Mouse (Mus musculus) cortical plate, adult 2 months (tissue): ENCODE results near the gene Rhbdf1. TPM values are rescaled to one million over a fixed set of nuclear protein-coding genes. Genes with fewer than 3 reads are reported as not detected.
A peak's percentile ranks its signal among the peaks of the same experiment; 100 is the strongest.

Source experiments
- H3K27ac ChIP-seq: fragments of 200-500 bp; 2 replicates; pipeline ENCODE4 v1.5.1; 2012; ENCODE audit warnings: low read length, control low read depth, inconsistent platforms; ENCODE audit not compliant: insufficient read depth
- H3K4me1 ChIP-seq: fragments of 200-500 bp; 2 replicates; pipeline ENCODE4 v1.6.1; 2011; ENCODE audit warnings: low read length; ENCODE audit not compliant: control insufficient read depth, insufficient read depth
- H3K4me3 ChIP-seq: fragments of 200-500 bp; 2 replicates; pipeline ENCODE4 v1.5.1; 2011; ENCODE audit warnings: mild to moderate bottlenecking, low read length, control low read depth; ENCODE audit not compliant: insufficient read depth
- CTCF ChIP-seq: fragments of 200-500 bp; IDR thresholded peaks from 2 replicates; pipeline ENCODE4 v1.5.1; 2011; ENCODE audit warnings: mild to moderate bottlenecking, control low read depth, low read length; ENCODE audit not compliant: insufficient read depth; ENCODE audit errors: extremely low read depth
- POLR2A ChIP-seq: fragments of 200-500 bp; IDR thresholded peaks from 2 replicates; pipeline ENCODE4 v1.6.1; 2011; ENCODE audit warnings: mild to moderate bottlenecking, low read length, control low read depth; ENCODE audit not compliant: insufficient read depth; ENCODE audit errors: extremely low read depth
- polyA plus RNA-seq: library from polyadenylated mRNA; depleted of rRNA; stranded (reverse); fragments of >200 nt; gene quantifications from 2 replicates; pipeline ENCODE4 v1.2.3, GENCODE M21; 2012

Gene Rhbdf1
- polyA plus RNA-seq, 1 experiment = 26.9 TPM

DNA sequence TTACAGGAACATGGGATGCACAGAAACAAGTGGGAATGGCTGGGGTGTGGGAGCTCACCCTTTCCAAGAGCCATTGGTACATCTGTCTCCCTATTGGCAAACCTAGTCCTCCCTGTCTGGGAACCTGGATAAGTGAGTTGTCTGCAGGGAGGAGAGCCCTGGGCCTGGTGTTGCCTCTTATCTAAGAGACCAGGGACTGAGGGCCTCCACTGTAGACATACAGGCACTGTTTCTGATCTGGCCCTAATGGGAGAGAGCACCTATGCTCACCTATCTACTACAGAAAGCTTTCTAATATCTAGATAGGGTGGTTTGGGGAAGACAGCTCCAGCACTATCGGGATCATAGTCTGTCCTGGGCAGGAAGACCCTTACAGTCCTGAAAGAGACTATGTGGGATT is 34.0 kb upstream of the Rhbdf1 start:
- peaks cover 3% of the 10 kb centered on the region; the same call in 1 of the 2 replicates for H3K4me1 ChIP-seq
- no peak overlapping the region for H3K4me3 ChIP-seq
- TF ChIP-seq POLR2A (no peak), CTCF (no peak)
- no peak overlapping the region for H3K27ac ChIP-seq

DNA sequence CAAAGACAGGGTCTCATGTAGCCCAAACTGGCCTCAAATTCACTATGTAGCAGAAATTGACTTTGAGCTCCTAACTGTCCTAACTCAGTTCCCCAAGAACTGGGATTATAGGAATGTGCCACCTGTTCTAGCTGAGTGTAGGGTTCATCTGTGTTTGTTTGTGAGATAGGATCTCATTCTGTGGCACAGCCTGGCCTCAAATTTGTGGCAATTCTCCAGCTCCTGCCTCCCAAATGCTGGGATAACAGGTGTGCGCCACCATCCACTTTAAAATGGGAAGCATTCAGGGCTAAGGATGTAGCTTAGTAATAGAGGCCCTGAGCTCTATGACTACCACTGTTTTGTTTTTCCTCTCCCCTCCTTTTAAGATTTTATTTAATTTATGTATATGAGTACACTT is 31.0 kb upstream of the Rhbdf1 start:
- Histone ChIP-seq H3K4me1 (peaks cover 3% of the 10 kb centered on the region; the same call in 1 of the 2 replicates), H3K27ac (no peak overlapping the region), H3K4me3 (no peak overlapping the region)
- TF ChIP-seq POLR2A = no peak
- TF ChIP-seq CTCF = no peak

DNA sequence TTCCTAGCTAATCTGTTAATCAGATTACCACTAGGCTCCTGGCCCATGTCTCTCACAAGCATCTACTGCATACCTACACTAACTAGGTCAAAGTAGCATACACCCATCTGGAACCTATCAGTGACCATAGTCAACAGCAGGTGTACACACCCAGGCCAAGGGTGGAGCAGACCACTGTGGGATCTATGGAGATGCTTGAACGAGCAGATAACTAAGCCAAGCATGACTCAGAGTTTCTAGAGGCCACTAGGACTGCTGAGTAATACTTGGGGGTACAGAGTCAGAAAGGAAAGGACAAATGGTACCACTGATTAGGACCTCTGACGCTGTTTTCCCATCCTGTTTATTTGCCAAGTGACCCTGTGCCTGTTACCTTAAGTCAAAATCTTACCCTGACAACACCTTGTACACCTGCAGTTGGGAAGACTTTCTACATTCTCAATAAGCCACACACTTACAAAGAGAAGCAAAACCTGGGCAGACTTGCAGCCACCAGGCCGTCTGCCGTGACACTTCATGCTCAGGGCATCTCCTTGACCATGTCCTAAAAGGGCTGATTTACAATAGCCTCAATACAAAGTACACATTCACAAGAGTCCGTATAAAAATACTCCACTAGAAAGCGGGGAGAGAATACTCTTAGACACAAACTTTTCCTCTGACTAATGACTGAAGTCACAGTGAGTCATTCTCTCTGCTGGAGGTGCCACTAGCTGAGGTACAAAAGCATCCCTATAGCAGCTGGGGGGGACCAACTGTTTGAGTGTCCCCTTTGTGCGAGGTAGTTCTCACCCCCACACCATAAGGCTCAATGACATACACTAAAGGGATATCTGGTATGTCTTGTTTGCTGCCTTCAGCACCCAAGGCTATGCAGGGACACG is 29.0 kb upstream of the Rhbdf1 start:
- H3K4me3 ChIP-seq = no peak overlapping the region
- H3K27ac ChIP-seq = no peak overlapping the region
- TF ChIP-seq CTCF = no peak
- no peak for TF ChIP-seq POLR2A
- H3K4me1 ChIP-seq = peaks cover 3% of the 10 kb centered on the region; the same call in 1 of the 2 replicates

DNA sequence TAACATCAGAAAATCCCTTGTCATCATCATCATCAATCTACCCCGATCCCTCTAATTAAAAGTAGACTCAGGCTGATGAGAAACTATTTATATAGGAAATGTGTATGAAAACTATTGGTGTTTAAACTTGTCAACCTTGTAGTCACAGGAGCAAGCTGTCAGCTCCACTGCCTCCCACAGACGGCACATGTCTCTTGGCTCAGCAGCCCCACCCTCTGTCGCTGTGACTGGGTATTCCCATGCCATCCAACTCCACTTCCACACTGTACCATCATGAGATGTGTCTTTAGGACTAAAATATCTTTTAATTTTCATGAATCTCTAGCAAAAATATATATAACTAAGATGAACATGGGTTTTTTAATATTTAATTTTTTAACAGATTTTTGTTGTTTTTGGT is 26.2 kb upstream of the Rhbdf1 start:
- Histone ChIP-seq H3K4me3 (no peak overlapping the region), H3K27ac (no peak overlapping the region), H3K4me1 (peaks cover 9% of the 10 kb centered on the region)
- TF ChIP-seq POLR2A (no peak), CTCF (no peak)

DNA sequence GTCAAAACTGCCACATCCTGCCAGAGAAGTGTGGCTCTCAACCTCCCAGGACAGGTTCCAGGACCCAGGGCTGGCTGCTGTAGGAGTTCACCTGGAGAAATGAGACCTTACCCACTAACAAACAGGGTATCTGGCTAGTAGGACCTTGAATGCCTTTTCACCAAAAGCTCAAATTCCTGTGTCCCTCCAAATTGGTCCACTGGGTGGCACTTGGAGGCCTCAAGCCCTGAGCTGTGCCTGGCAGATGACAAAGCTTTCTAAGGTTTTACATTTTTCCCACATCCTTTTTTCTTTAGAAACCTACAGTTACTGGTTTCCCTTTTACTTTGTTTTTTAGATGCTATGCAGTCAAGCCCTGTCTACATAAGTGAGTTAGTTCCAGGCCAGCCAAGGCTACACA is 25.0 kb upstream of the Rhbdf1 start:
- Histone ChIP-seq H3K4me3 (no peak overlapping the region), H3K4me1 (peaks cover 18% of the 10 kb centered on the region), H3K27ac (no peak overlapping the region)
- peak; percentile 22; the same call in 1 of the 2 replicates for TF ChIP-seq CTCF
- no peak for TF ChIP-seq POLR2A

DNA sequence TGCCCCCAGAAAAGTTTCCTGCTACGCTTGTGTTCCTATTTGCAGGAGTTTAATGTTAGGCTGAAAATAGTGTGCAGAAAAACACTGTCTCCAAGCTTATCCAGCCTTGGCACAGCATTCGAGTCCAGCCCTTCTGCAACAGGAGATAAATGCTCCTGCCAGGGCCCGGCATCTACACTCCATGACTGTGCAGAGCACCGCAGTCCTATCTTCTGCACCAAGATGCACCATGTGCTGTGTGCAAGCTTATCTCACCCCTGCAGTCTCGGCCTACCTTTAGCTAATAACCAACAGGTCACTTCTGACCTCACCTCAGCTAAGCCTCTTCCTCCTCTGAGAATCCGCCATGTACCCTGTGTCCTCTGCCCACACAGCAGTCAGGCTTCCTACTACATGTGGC is 23.5 kb upstream of the Rhbdf1 start:
- Histone ChIP-seq H3K4me3 (no peak overlapping the region), H3K4me1 (peaks cover 16% of the 10 kb centered on the region), H3K27ac (no peak overlapping the region)
- TF ChIP-seq POLR2A = no peak
- no peak for TF ChIP-seq CTCF

DNA sequence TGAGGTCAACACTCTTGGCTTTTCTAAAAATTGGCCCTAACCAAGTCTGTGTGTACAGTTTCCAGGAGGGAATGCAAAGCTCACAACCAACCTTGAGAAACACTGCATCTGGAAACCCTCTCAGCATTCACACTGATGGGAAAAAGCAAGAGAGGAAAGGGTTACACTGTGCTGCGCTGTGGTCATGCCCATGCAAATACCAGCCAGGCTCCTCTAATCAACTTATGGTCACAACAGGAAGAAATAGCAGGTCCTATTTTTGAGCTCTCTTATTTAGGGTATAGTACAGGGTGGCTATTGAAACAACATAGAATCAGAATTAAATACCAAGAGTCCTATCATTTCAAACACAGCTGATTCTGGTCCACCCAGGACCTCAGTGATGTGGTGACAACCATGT is 22.5 kb upstream of the Rhbdf1 start:
- H3K27ac ChIP-seq = 0 out of 2 replicates have a peak overlapping the region, but pooled peaks have one; percentile 3
- TF ChIP-seq POLR2A (no peak), CTCF (no peak)
- H3K4me1 ChIP-seq = peaks cover 16% of the 10 kb centered on the region
- H3K4me3 ChIP-seq = no peak overlapping the region

DNA sequence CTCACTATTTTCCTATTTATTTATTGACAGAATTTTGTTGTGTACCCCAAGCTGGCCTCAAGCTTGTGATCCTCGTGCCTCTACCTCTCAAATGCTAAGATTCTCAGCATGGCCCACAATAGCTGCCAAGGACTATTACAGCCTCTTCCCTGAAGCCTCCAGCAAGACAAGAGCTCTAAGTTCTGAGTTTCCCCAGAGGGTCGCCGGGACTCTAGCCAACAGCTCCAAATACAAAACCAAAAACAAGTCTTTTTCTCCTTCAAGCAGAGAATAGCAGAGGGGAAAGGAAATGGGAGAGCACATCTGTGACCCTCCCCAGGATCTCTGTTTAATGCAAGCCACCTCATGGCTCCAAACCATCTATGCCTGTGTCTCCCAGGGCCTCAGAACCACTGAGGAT is 22.0 kb upstream of the Rhbdf1 start:
- TF ChIP-seq CTCF = no peak
- no peak for TF ChIP-seq POLR2A
- Histone ChIP-seq H3K4me1 (peaks cover 16% of the 10 kb centered on the region), H3K27ac (0 out of 2 replicates have a peak overlapping the region, but pooled peaks have one; percentile 3), H3K4me3 (no peak overlapping the region)

DNA sequence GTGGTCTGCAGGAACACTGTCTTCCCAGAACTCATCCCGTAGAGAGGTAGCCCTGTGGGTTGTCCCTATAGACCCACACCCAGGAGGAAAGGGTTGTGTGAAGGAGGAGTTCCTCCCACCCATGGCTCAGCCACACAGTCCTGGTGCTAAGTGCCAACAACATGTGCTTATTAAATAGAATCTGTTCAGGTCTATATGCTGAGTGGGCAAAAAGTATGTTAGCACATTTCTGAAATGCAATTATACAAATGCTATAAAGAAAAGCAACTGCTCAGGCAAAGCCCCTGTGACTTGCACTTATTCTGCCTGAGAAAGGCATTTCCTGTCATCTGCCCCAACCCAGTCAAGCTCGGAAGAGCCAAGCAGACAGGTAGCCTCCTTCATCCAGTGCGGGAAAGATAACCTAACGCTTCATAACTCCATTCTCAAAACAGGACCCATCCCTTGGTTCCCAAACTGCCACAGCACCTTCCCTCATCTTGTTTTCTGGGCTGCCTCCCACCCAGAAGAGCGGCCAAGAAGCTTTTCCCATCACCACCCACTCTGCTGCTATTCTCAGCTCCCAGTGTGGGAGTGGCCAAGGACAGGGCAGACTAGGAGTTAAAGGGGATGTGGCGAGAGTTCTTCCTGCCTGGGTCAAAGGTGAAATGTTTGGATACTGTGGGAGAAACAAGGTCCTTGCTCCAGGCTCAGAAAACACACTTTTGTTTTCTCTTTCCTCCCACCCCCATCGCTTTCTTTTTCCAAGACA is 21.3 kb upstream of the Rhbdf1 start:
- no peak overlapping the region for H3K27ac ChIP-seq

DNA sequence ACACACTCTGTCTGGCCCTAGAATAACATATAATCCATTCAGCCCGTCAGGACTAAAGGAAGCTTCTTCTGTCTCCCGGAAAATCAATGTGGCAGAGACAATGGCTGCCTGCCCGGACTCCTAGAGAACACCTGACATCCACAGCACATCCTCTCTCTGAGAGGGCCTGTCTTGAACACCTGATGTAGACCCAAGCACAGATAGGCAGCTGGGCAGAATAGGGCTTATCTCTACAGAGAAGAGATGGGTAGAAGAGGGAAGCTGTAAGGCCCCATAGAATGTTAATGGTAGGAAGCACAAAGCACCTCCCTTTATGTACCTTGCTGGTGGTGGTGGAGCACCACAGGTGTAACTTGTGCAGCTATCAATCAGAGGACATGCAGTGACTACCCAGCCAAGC is 20.1 kb upstream of the Rhbdf1 start:
- Histone ChIP-seq H3K27ac (no peak overlapping the region), H3K4me1 (peaks cover 22% of the 10 kb centered on the region), H3K4me3 (no peak overlapping the region)
- TF ChIP-seq POLR2A (no peak), CTCF (no peak)

More for the DNA sequence above, 21.3 kb upstream of the Rhbdf1 start:
- TF ChIP-seq POLR2A = no peak
- Histone ChIP-seq H3K4me1 (peaks cover 16% of the 10 kb centered on the region), H3K4me3 (no peak overlapping the region)
